Mouse (Mus musculus): ENCODE results near the gene Palld.

GRCm38 (mm10) chr8:61531944-61532795 lies 370.3 kb downstream of the Palld start:
- TF ChIP-seq POLR2A (IDR thresholded peaks at IDR 0.05; ENCODE audit: low read depth, low read length) (no peak), CTCF (IDR thresholded peaks at IDR 0.05; ENCODE audit: extremely low read depth, insufficient read length, insufficient replicate concordance, low read depth, low read length) (peak; percentile 39; the same call in 1 of the 2 replicates)

Data from small intestine, adult 2 months (tissue).